Mouse (Mus musculus) spleen, postnatal 10 days (tissue): ENCODE data around the gene Hist1h2bj.
A peak's percentile ranks its signal among the peaks of the same experiment; 100 is the strongest.

Experiments used
- DNase-seq, 2 experiments: peaks; one replicate each; pipeline ENCODE4 v3.0.0; 2021 to 2022; ENCODE audit warnings: low spot score in 2 of 2

Gene Hist1h2bj

DNA sequence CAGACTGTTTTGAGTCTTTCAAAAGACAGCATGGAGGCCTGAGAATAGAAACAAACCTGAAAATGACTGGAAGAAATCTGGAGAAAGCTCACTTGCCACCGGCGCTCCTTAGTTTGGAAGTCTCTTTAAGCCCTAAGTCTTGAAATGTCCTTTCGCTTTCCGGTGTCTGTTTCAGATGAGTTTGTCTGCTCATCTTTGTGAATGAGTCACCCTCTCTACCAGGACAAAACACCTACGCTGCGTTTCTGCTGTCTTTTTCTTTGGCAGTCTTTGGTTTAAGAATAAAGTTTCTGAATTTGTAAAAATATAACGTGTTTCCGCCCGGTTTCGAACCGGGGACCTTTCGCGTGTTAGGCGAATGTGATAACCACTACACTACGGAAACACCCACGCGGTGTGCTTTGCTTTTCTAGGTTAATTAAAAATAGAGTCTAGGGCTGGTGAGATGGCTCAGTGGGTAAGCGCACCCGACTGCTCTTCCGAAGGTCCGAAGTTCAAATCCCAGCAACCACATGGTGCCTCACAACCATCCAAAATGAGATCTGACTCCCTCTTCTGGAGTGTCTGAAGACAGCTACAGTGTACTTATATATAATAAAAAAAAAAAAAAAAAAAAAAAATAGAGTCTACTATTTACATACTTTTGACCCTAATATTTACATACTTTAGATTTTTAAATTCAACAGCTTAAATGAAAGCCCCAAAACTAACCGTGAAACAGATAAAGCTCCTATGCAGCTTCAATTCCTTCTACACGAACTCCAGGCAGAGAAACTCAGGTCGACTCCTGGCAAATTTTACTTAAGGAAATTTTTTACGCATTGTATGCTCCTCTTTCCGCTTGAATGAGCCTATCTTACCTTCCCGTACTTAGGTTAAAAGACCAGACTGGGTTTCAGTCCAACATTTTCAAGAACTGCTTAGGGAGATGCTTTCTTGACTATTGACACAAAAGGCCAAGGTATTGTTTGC is 27.2 kb upstream of the Hist1h2bj start:
- DNase-seq, result peak; percentile 78 to 85

DNA sequence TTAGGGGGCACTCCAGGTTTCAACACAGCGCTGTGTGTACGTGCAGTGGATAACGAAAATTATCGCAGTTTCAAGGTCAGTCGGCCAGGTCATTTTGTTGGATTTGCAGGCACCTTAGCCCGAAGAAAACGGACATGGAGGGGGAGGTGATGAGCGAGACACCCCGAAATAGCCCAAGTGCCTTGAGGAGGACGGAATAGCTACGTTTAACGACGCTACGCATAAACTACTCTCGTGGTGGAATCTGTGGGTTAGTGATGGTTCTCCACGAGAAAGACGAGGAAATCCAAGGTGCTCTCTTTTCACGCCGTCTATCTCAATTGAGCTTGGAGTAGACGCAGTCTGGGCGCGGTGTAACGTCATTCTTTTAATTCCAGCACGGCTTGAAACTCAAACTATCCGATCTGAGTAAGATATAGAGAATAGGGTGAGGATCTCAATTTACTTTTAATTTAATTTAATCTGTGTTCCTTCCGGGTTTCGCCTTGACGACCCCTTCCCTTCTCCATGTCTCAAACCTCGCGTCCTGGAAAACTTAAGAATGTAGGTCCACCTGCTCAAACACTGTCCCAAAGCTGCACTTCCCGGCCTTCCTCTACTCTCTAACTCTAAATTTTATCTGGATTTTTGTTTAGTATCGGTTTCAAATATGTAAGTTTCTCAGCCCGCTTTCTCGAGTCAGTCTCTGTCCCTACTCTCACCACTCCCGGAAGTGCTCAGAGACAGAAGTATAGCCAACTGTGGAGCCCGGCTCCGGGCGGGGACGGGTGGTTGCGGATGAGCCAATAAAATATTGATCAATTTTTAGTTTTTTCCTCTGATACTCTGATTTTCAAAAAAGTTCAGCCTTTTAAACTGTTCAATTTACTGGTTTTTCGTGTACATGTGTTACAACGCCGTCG is 22.8 kb upstream of the Hist1h2bj start:
- DNase-seq, result peak in 1 of 2 experiments; percentile 67

GRCm38 (mm10) chr13:22020901-22021339 is 22.1 kb upstream of the Hist1h2bj start:
- peak; percentile 72 to 80 for DNase-seq

DNA sequence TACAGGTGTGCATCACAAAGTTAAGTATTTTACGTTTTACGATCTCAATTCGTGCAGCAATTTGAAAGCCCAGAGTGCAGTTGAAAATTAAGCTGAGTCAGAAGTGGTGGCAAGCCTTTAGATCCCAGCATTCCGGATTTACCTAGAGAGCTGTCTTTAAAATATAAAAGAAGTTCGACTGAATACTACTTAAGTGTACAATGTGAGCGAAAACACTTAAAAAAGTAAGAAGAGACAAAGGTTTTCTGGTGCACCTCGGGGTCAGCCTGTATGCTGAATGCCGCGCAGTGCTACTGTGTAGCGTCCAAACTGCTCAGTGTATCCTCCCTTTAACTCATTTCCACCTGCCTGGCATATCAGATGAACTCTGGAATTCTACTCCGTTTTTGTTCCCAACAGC is 21.4 kb upstream of the Hist1h2bj start:
- DNase-seq, result peak in 1 of 2 experiments; percentile 47

- peak; percentile 82 to 88 for DNase-seq
These were observed 20.8 kb upstream of the Hist1h2bj start for GRCm38 (mm10) chr13:22022241-22022640.

- DNase-seq, result peak; percentile 87 to 90
These were observed 16.7 kb upstream of the Hist1h2bj start for GRCm38 (mm10) chr13:22026058-22027031.

- DNase-seq, result peak; percentile 96
These were observed 14.1 kb upstream of the Hist1h2bj start for GRCm38 (mm10) chr13:22028673-22029460.

- peak in 1 of 2 experiments; percentile 40 for DNase-seq
These were observed 13.1 kb upstream of the Hist1h2bj start for GRCm38 (mm10) chr13:22029928-22030327.

DNA sequence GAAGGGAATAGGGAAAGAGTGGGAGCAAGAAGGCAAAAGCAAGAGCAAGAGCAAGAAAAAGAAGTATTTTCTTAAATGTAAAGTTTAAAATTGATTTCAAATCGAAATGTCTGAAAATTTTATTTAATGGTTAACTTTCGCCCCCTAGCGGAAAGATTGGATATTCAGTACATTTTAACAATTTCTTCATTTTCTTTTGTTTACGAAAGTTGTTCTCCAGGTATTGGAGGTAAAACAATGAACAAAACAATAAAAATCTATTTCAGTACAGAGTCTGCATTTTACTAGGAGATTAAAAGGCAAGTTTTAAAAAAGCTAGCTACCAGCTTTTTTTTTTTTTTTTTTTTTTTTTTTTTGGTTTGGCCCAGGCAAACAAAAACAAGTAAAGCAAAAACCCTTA is 12.5 kb upstream of the Hist1h2bj start:
- no peak for DNase-seq

DNA sequence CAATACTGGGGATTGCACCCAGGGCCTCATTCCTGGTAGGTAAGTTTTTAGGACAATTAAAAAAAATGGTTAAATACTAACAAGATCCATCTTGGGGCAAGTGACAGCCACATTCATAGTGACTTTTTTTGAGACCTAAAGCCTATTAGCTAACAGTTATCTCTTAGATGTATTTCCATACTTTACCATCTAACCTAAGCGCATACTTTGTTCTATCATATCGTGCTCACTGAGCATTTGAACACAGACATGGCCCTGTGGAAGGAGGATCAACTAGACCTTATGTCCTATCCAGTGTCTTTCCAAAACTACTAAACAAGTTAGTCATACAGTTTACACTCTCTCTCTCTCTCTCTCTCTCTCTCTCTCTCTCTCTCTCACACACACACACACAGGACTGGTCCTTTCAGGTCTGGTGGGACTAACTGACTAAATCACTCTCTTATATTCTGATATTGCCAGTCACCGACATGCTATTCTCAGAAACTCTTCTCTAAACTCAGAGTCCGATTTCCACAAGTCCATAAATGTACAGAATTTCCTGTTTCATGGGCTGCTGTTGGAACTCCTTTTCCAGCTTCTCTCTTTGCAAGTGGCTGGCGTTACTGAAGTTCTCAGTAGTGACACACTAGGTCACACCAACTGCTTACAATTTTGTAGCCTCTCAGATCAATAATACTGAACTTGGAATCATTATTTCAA is 9.1 kb upstream of the Hist1h2bj start:
- DNase-seq, result no peak

DNA sequence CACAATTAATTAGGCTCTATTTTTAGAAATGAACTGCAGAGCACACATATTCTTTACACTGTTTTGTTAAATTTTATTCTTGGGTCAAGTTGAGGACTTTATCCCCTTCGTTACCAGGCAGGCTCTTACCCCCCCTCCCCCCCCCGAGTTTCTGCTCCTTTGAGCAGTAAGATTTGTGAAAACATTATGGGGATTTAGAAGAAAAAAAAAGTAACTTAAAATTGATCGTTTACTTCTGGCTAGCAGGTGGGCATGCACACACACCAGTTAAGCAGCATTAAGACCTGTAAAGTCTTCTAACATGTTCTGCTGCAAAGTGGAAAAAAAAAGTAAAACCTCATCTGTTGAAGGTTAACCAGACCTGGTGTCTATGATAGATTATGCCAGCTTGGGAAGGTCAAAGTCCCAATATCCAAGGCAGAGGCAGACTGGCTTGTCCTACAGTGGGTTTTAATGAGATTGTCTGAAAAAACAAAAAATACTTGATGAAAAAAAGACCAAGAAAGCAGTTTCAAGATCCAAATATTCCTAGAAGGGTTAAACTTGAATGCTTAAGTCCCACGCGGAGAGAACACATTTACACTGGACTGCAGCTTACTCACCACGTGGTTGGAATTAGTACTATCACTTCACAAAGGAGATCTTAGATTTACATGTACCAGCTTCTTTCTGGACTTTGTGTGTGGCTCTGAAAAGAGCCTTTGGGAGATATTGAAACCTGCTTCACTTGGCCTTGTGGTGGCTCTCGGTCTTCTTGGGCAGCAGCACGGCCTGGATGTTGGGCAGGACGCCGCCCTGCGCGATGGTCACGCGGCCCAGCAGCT is 8.4 kb upstream of the Hist1h2bj start:
- peak in 1 of 2 experiments; percentile 33 for DNase-seq

GRCm38 (mm10) chr13:22035267-22036148 is 7.5 kb upstream of the Hist1h2bj start, which contains the start of the genes Hist1h2ah and Hist1h2bk:
TSS of gene Hist1h2ah (minus strand) at chr13:22035568.
TSS of gene Hist1h2bk (plus strand) at chr13:22035870.
- peak; percentile 82 to 87 for DNase-seq

DNA sequence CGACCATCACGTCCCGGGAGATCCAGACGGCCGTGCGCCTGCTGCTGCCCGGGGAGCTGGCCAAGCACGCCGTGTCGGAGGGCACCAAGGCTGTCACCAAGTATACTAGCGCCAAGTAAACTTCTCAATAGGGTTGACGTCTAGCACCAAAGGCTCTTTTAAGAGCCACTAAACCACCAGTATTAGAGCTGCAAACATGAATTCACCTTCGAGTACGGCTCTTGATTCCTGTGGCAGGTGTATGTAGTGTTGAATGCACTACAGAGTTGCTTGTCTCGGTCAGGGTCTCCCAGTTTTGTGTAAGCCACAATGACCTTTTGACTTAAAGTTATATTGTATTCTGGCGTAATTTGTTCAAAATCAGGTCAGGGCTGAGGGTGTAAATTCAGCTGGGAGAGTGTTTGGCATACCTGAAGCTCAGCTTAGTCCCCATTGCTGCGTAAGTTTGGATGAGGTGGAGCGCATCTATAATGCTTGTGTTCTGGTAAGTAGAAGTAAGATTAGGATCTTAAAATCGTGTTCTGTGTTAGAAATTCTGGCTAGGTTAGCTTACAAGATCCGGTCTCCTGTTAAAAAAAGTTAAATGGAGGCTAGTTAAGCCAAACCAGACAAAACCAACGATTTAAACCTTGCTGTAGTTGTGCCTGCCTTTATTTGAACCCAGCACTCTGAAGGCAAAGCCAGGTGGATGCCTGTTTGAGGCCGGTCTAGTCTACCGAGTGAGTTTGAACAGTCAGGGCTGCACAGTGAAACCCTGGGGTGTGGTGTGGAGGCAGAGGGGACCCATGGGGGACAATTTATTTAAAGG is 6.7 kb upstream of the Hist1h2bj start:
- DNase-seq, result peak in 1 of 2 experiments; percentile 65

DNA sequence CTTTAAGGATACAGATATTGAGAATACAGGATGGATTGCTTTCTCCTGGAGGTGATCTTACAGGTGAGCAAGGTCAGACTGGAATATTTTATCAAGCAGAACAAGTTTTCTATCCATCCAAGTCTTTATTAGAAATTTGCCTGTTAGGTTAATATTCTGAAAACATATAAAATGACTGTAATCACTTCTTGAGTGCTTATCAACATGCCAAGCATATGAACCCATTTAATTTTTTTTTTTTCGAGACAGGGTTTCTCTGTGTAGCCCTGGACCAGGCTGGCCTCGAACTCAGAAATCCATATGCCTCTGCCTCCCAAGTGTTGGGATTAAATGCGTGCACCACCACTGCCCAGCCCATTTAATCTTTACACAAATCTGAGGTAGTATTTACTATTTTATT is 6.0 kb upstream of the Hist1h2bj start:
- DNase-seq, result peak in 1 of 2 experiments; percentile 43

DNA sequence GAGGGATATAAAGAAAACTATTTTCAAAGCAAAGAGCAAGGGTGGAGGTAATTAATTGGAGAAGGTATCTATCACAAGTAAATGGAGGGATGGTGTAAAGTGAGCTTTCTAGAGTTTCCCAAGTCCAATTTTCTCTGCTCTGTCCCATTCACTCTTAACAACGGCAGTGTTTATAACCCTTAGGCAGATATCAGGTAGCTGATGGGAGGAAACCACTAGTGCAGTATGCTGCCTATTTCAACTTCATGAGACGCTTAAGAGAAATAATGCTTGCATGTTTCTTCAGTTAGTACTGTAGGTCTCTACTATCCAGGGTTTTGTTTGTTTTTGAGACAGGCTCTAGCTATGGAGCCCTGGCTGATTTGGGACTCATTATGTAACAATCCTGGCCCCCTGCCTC is 5.6 kb upstream of the Hist1h2bj start:
- no peak for DNase-seq

GRCm38 (mm10) chr13:22039364-22039763 is 3.6 kb upstream of the Hist1h2bj start:
- no peak for DNase-seq
